Mouse (Mus musculus): ENCODE measurements around the gene Cd2bp2.

Cd2bp2 gene

DNA sequence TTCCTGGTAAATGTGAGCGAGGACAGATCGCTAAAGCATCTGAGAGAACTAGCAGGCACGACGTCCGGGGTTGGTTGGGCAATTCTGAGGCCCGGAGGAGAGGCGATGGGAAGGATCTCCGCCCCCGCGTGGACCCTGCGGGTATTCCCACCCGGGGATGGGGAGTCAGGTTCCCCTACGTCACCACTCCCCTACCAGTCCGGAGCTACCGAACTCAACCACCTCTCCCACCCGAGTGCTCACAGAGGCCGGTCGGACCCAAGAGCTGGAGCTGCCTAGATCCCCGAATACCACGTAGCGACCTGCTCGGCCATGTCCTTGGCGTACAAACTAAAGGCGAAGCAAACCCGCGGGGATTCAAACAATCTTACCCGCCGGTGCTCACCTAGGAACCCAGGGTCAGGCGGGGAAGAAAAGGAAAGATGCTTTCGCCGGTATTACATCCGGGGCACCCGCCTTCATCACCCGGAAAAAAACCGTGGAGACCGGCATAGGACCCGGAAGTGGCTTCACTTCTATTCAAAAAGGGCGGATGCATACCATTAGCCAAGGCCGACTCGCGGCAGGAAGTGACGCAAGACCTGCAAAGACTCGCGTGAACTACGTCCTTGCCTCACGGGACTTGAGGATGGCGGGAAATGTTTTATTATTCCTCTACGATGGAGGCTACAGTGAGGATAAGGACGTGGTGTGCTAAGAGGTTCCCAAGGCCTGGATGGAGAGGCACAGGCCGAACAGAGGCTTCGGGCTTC is at the start of gene Cd2bp2:
Gene Cd2bp2, minus strand, starts transcription at position 507 of the 752 bp plus-strand sequence.
- DNase-seq (ENCODE audit: low read depth): peak; percentile 93

DNA sequence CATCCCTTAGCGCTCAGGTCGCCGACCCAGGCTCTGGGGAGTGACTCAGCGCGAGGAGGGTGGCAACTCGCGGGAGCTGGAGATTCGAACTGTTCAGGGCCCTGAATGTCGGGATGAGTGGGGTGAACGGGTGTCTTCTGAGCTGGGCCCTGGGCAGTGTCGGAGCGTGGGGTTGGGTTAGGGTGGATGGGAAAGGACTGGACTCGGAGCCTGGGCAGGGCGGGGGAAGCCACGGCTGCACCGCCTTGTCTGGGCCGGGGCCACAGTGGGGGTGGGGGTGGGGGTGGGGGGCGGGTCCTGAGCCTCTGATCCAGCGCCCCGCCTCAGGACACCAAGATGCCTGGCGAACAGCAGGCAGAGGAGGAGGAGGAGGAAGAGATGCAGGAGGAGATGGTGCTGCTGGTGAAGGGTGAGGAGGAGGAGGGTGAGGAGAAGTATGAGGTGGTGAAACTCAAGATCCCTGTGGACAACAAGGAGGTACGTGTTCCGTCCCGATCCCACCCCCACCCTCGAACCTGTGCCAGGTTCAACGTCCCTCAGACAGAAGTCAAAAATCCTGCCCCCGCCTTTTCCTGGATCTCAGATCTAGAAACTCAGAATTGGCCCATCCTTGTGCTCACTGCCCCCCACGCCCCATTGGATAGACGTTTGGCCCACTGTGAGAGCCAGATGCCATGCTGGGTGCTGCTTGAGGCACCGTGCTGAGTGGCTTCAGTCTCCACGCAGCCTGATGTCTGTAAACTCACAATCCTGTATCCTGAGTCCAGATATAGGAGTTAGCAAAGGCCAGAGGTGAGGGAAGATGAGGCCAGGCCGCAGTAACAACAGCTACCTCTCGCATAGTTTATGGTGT is 49.0 kb upstream of the Cd2bp2 start:
- DNase-seq (ENCODE audit: low read depth): no peak

DNA sequence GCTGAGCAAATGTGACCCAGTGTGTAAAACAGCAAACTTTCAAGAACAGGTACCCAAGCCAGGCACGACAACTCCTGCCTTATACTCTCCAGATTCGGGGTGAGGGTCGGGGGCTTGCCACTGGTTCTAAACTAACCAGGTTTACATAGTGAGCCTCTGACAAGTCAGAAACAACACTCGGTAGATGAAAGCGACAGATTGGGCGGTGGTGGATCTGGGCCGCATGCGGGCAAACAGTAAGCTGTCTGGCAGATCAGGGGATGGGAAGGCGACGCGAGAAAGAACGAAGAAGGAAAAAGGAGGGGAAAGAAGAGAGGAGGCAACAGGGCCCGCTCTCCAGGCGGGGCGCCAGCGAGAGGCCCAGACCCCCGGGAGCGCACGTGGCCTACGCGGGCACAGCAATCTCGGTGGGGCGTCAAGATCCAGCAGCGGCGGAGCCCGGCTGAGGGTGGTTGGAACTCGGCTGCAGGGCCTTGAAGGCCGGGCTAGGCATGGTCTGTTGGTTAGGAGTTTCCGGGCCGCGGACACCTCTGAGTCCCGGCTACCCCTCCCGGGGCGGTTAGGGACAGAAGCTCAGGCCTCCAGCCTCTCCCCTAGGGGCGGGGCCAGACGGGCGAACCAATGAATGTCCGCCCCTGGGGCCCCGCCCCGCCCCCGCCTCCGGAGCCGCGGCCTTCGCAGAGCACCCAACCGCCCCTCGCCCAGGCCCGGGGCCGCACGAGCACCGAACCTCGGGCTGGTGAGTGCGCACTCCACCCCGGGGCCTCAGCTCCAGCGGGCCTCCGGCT is 48.2 kb upstream of the Cd2bp2 start, which contains the start of gene Zfp771:
Gene Zfp771, plus strand, starts transcription at position 405 of the 788 bp plus-strand sequence.
- peak; percentile 68 for DNase-seq (ENCODE audit: low read depth)

DNA sequence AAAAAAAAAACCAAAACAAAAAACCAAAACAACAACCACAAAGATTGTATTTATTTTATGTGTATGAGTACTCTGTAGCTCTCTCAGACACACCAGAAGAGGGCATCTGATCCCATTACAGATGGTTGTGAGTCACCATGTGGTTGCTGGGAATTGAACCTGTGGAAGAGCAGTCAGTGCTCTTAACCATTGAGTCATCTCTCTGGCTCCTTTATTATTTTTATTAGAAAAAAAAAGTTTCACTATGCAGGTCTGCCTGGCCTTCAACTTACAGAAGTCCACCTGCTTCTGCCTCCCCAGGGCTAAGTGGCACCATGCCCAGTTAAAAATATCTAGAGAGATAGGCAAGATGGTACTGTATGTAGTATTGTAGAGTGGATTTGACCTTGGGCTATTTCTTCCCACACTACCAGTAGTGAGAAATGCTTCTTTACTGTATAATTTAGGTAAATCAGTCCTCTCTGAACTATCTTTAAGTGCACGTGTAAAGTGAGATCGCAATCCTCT is 47.6 kb upstream of the Cd2bp2 start:
- no peak for DNase-seq (ENCODE audit: low read depth)

DNA sequence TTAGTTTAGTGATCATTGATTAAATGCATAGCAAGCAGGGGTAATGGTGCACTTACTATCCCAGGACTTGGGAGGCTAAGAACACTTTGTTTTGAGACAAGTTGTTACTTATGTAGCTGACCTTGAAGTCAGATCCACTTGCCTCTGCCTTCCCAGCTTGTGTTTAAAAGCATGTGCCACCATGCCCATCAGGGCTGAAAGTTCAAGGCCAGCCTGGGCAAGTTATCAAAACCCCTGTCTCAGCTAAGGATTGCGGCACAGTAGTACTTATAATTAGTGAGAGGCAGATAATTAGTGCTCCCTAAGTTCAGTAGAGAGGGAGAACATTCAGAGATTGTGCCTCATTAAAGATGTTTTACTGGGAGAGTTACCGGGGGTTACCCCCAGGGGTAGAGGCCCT is 38.9 kb upstream of the Cd2bp2 start:
- DNase-seq (ENCODE audit: low read depth): no peak

DNA sequence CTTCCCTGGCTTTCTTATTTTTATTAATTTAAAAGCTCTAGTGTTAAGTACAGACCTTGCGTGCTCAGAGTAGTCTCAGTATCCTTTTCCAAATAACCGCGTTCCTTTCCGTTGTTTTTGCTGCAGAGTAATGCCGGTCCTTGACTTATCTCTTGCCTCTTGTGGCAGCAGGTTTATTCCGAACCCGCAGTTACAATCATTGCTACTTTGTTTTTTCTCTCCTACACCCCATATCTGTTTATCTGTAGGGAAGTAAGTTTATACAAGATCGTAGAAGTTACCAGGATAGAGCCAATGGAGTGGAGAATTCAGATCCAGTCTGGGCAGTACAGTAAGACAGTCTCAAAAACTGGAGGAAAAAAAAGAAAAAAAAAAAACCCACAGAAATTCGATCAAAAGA is 37.9 kb upstream of the Cd2bp2 start:
- no peak for DNase-seq (ENCODE audit: low read depth)

DNA sequence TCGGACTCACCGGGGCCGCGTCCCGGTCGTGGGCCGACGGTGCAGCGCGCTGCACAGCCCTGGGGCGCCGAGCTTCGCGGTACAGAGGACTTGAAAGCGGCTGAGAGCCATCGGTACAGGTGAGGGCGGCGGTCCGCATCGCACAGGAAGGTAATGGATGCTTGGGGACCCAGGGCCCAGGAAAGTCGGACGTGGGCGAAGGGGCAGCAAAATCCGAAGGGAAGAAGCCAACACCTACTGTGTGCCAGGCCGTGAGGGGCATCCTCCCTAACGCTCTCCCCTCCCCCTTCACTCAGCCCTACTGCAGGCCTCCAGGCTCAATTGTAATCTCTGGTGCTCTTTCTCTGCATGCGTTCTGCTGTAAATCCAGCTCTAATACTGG is 37.5 kb upstream of the Cd2bp2 start:
- no peak for DNase-seq (ENCODE audit: low read depth)

DNA sequence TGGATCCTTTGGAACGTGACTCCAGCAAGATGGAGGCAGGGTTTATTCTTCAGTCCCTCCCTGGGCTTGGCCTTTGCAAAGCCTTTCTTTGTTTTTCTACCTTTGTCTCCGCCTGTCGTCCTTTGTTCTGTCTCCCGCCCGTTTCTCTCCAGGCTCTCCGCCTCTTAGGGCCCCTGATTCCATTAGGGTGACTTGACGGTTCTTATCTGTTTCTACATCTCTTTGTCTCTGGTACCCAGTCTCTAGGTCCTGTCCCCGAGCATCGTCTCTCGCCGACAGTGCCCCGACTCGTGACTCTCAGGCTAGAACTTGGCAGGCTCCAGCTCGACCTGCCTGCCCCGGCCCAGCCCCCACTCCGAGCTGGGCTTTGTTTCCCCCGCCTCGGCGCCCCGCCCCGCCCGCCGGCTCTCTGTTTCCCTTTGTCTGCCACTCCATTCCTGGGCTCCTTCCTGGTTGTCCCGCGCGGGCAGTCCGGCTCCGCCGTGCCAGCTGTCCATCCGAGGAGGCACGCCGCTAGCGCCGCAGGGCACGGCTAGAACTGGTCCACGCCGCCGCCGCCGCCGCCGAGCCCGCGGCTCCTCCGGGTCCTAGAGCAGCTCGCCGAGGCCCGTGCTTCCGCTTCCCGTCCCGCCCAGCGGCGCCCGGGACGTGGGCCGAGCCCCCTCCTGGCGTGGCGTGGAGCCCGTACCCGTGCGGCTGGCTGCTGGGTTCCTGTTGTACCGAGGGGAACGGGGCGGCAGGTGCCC is 36.9 kb upstream of the Cd2bp2 start, which contains the start of the genes Zfp553 and Sept1:
Gene Zfp553, plus strand, starts transcription at position 440 of the 746 bp plus-strand sequence.
Gene Sept1, minus strand, starts transcription at position 509 of the 746 bp plus-strand sequence.
- DNase-seq (ENCODE audit: low read depth): no peak

DNA sequence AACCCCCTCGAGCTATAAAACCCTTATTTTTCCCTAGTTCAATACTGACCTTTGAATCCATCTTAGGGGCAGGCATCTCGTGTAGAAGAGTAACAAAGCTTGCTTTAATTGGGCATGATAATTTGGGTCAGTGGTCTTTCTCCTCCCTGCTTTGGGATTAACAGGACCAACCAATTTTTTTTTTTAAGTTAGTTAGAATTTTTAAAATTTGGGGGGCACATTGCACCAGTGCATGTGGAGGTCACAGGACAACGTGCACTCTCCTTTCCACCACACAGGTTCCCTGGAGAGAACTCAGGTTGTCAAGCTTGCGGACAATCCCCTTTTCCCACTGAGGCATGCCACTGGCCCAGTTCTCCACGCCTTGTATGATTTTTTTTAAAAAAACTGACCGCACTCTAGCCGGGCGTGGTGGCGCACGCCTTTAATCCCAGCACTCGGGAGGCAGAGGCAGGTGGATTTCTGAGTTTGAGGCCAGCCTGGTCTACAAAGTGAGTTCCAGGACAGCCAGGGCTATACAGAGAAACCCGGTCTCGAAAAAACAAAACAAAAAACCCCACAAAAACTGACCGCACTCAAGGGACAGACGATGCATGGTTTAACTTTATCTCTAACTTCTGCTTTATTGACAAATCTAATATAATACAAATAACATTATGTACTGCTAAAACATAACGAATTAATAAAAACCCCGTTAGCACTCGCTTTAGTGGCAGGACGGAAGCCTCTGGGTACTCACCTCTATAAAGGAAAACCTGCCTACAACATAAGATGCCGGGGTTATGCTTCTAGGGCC is 36.2 kb upstream of the Cd2bp2 start:
- DNase-seq (ENCODE audit: low read depth): no peak

DNA sequence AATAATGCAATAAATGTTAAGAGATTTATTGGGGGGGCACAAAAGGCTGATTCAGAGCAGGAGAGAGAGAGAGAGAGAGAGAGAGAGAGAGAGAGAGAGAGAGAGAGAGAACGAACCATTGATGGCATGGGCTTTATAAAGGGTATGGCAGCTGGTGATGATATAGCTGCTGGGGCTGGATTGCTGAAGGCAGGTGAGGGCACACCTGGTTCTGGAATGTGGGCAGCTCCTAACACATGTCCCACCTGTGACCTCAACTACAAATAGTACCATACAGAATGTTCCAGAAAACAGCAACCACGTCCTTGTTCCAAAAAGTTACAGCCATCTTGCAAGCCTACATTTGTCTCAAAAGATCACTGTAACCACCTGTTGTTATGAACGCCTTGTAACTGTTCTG is 35.5 kb upstream of the Cd2bp2 start:
- no peak for DNase-seq (ENCODE audit: low read depth)

DNA sequence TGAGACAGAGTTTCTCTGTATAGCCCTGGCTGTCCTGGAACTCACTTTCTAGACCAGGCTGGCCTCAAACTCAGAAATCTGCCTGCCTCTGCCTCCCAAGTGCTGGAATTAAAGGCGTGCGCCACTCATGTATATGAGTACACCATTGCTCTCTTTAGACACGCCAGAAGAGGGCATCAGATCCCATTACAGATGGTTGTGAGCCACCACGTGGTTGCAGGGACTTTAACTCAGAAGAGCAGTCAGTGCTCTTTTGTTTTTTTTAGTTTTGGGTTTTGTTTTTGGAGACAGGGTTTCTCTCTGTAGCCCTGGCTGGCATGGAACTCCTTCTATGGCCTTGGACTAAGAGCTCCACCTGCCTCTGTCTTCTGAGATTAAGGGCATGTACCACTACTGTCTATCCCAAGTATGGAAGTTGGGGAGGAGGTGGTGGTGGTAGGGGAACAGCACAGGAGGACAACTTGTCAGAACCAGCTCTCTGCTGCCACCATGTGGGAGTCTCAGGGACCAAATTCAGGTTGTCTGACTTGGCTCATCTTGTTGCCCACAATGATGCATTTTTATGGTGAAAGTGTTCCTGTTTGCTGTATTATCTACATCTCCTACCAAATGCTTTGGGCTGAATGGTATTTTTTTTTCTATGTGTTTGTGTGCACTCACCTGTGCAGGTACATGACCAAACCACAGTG is 32.9 kb upstream of the Cd2bp2 start:
- DNase-seq (ENCODE audit: low read depth): no peak

DNA sequence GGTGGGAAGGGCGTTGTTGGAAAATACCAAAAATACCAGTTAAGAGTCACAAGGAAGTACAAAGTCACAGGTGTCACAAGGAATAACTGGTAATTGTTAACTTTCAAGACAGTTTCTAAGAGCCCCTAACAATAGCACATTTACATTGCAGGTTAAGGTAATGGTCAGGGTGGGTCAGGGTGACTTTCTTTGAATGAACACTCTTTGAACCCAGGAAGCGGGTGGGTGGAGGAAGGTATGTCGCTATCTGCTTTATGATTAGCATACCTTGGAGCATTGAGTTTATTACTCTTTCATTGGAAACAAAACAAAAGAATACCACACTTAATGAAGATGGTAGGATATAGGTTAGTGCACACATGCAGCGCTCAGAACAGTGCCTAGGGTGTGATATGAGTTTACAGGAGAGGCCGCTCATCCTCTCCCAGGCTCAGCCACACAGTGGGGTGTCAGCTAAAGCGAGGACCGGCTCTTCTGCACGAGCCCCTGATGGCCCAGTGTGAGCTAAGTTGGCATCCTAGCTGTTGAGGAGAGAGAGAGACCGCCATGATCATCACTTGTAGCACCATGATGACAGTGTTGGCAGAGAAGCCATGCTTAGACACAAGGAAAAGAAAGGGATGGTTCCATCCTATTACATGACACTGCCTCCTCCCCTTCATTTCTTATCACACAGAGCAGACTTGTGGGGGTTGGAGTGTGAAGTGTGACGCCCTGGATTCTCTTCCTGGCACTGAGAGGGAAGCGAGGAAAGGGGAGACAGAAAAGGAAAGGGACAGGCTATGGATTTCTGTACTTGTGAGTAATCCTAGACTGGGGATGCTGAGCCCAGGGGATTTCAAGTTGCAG is 29.5 kb upstream of the Cd2bp2 start:
- DNase-seq (ENCODE audit: low read depth): no peak

DNA sequence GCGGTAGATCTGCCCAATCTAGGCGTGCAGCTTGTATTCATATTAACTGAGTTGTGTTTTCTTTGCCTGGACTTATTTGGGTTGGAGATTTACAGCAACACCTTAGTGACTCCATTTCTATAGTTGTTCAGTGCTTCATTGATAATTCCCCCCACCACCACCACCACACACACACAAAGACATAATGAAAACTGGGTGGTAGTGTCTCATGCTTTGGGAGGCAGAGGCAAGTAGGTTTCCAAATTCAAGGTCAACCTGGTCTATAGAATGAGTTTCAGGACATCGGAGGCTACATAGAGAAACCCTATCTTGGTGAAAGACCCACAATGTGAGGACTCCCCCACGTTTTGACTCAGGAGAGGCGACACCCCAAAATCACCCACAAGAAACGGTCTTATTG is 28.8 kb upstream of the Cd2bp2 start:
- DNase-seq (ENCODE audit: low read depth): no peak

DNA sequence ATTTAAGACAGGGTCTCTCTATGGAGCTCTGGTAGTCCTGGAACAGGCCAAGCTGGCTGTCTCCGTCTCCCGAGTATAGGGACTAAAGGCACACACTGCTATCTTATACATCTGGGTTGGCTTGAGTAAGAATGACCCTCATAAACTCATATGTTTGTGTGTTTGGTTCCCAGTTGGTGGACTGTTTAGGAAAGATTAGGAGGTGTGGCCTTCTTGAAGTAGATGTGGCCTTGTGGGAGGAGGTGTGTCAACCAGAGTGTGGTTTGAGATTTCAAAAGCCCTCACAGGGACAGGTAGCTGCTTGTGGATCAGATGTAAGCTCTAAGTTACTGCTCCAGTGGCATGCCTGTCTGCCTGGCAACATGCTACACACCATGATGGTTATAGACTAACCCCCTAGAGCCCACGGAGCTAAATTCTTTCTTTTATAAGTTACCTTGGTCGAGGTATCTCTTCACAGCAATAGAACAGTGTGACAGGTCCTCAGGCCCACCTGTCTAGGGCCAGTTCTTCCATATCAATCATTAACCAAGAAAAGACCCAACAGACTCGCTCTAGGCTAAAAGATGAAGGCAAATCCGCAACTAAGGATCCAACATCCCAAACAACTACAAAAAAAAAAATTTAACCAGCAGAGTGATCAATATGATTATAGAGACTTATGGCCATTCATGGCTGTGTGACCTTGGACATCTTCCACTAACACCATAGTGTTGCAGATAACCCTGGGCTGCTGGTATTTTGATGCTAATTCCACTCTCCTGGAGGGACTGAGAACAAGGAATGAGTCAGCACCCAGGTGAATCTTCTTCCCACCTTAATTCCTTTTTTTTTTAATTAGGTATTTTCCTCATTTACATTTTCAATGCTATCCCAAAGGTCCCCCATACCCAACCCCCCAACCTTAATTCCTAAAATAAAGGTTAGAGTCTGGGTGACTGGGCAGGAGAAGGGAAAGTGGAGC is 27.9 kb upstream of the Cd2bp2 start:
- DNase-seq (ENCODE audit: low read depth): no peak

DNA sequence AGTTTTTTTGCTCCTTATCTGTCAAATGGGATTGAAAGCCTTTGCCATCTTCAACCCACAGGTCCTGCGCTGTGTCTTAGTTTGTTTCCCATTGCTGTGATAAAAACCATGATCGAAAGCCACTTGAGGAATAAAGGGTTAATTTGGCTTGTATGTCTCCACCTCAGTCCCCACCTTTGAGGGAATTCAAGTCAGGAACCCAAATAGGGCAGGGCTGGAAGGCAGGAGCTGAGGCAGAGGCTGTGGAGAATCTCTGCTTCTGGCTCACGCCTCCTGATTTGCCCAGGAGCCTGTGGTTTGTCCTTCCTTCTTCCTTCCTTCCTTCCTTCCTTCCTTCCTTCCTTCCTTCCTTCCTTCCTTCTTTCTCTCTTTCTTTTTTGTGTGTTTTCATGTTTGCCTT is 27.3 kb upstream of the Cd2bp2 start:
- DNase-seq (ENCODE audit: low read depth): no peak

DNA sequence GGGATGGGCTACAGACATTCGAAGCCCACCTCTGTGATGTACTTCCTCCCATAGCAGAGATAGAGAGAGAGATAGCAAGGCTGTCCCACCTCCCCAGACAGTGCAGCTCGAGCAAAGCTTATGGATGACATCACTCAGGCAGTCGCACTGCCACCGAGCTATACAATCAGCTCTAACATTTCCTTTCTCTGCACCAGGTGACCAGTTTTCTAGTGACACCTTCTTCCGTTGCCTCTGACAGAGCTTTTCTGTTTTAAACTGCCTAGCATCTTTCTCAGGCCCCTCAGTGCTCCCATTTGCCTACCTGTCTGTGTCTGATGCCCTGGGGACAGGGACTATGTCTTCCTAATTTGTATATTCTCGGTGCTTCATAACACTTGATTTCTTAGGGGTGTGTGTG is 24.6 kb upstream of the Cd2bp2 start:
- DNase-seq (ENCODE audit: low read depth): no peak

DNA sequence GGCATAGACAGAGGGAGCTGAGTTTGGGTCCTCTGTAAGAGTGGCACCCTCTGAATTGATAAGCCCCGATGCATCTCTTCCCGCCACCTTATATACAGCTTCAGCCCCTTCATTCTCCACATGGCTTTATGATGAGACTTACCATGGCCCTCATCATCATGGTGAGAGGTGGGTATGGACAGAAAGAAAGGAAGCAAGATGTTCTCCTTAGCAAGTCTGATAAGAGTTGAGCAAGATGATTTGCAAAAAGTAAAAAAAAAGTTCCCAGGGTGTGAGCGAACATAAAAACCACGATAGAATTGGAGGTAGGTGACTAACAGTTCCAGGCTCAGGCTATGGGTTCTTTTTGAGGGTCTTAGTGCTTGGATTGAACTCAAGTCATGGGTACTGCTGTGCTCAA is 22.8 kb upstream of the Cd2bp2 start:
- no peak for DNase-seq (ENCODE audit: low read depth)

Data from fibroblast of lung, adult 2 months (primary cell).